Mouse (Mus musculus) layer of hippocampus, adult 6 months (tissue): ENCODE data around the gene Scgb2b7. TPM values are rescaled to one million over a fixed set of nuclear protein-coding genes. Genes with fewer than 3 reads are reported as not detected.

Experiments used
- long read RNA-seq, 2 experiments: library from polyadenylated mRNA; unstranded; transcript quantifications; one replicate each; pipeline ENCODE4 v2.0.0; 2019 to 2020
- polyA plus RNA-seq: library from polyadenylated mRNA; unstranded; fragments of <200 nt; fragmentation: Nextera tagmentation; gene quantifications from 2 replicates; pipeline ENCODE4 v1.2.3, GENCODE M21; 2021

Scgb2b7 gene
- not detected in 2 replicates for polyA plus RNA-seq
- long read RNA-seq, experiment 1, result 0 reads
- long read RNA-seq, experiment 2, result 0 reads

DNA sequence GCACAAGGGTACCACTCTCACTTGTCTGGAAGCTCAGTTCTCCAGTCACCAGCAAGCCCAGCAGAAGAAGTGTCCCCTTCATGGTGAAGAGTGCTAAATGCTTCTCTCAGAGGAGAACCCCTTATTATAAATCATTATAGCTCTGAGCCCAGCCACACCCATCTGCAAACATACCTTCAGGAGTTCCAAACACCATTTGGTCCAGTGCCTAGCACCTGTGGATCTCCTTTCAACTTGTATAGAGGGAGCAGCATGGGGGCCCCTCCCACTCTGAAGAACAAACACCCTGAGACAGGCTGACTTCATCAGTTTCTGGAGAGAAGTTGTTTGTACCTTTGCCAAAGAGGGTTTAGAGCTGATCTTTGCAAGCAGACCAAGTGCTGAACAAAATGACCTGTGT, at the start of gene Scgb2b7:
TSS of gene Scgb2b7 (minus strand) at position 101 of the 400 bp plus-strand sequence.

DNA sequence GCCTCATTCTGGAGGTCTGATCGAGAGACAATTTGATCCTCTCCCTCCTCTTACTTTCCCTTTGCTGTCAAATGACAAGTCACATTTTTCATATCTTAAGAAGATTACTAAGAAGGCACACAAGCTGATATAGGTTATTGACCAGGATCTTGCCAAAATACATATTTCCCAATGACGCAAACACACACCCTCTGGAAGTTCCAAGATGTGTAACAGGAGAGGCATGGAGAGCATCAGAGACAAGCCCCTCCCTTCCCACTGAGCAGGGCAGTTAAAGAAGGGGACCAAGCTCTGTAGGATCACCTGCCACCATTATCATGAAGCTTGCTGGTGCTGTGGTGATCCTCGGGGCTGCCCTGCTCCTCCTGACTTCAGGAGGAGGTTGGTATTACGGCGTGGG, 6.8 kb upstream of the Scgb2b7 start, which contains the start of gene Scgb1b7:
TSS of gene Scgb1b7 (plus strand) at position 301 of the 400 bp plus-strand sequence.

Other genes with a start within 250 kb of the Scgb2b7 start
- gene Scgb1b7, start 6.9 kb upstream of the Scgb2b7 start, polyA plus RNA-seq, result not detected in 2 replicates